Mouse (Mus musculus) MEL (cell line): ENCODE measurements around the gene Tspan11. TPM values are rescaled to one million over a fixed set of nuclear protein-coding genes. Genes with fewer than 3 reads are reported as not detected.

Source experiments
- DNase-seq: peaks from one replicate; pipeline ENCODE4 v3.0.0; 2011; ENCODE audit warnings: low read depth, low spot score
- H3K27ac ChIP-seq: 2 replicates; pipeline ENCODE4 v1.5.1; 2012; ENCODE audit warnings: low read depth, mild to moderate bottlenecking, control low read depth, low read length, moderate library complexity; ENCODE audit not compliant: control insufficient read depth
- H3K27me3 ChIP-seq, 2 experiments: fragments of 150-350 bp in 1 of 2; sonication (generic) in 1 of 2; 2 replicates each; pipeline ENCODE4 v1.6.1; 2012; ENCODE audit warnings: low read length in 2 of 2, mild to moderate bottlenecking in 2 of 2, improper control_type of control experiment in 1 of 2, moderate library complexity in 1 of 2; ENCODE audit not compliant: insufficient read depth in 2 of 2, control insufficient read depth in 1 of 2
- H3K36me3 ChIP-seq, 2 experiments: 2 replicates each; pipeline ENCODE4 v1.6.1; 2012 to 2014; ENCODE audit warnings: low read length in 2 of 2, improper control_type of control experiment in 1 of 2, inconsistent platforms in 1 of 2, mild to moderate bottlenecking in 1 of 2; ENCODE audit not compliant: insufficient read depth in 2 of 2, control insufficient read depth in 1 of 2
- H3K4me1 ChIP-seq, 2 experiments: fragments of 150-350 bp in 1 of 2; sonication (generic) in 1 of 2; 2 replicates each; pipeline ENCODE4 v1.6.1; 2012; ENCODE audit warnings: low read length in 2 of 2, improper control_type of control experiment in 1 of 2, mild to moderate bottlenecking in 1 of 2; ENCODE audit not compliant: insufficient read depth in 2 of 2, control insufficient read depth in 1 of 2
- H3K4me3 ChIP-seq, 2 experiments: fragments of 150-350 bp in 1 of 2; sonication (generic) in 1 of 2; 2 replicates each; pipeline ENCODE4 v1.5.1; 2012; ENCODE audit warnings: low read depth in 2 of 2, low read length in 2 of 2, mild to moderate bottlenecking in 2 of 2, moderate library complexity in 2 of 2, control low read depth in 1 of 2, improper control_type of control experiment in 1 of 2; ENCODE audit not compliant: control insufficient read depth in 1 of 2, insufficient read depth in 1 of 2
- H3K79me2 ChIP-seq: 2 replicates; pipeline ENCODE4 v1.6.1; 2012; ENCODE audit warnings: mild to moderate bottlenecking, low read length, moderate library complexity; ENCODE audit not compliant: control insufficient read depth, poor library complexity, insufficient read depth
- H3K9ac ChIP-seq: 2 replicates; pipeline ENCODE4 v1.6.1; 2012; ENCODE audit warnings: low read depth, mild to moderate bottlenecking, control low read depth, low read length, moderate library complexity; ENCODE audit not compliant: control insufficient read depth, poor library complexity, severe bottlenecking
- H3K9me3 ChIP-seq: fragments of 150-350 bp; sonication (generic); replicated peaks from 2 replicates; pipeline ENCODE4 v1.6.1; 2012; ENCODE audit warnings: mild to moderate bottlenecking, low read length, improper control_type of control experiment, moderate library complexity; ENCODE audit not compliant: insufficient read depth
- CHD1 ChIP-seq: IDR thresholded peaks from 2 replicates; pipeline ENCODE4 v1.6.1; 2012; ENCODE audit warnings: low read depth, mild to moderate bottlenecking, inconsistent platforms, low read length, improper control_type of control experiment
- CHD2 ChIP-seq: IDR thresholded peaks from 2 replicates; pipeline ENCODE4 v1.6.1; 2011; ENCODE audit warnings: low read length, improper control_type of control experiment
- EP300 ChIP-seq, 2 experiments: IDR thresholded peaks; 2 replicates each; pipeline ENCODE4 v1.6.1; 2011; ENCODE audit warnings: improper control_type of control experiment in 2 of 2, low read length in 2 of 2, low read depth in 1 of 2, mild to moderate bottlenecking in 1 of 2
- ETS1 ChIP-seq: IDR thresholded peaks from 2 replicates; pipeline ENCODE4 v1.6.1; 2012; ENCODE audit warnings: low read depth, mild to moderate bottlenecking, inconsistent platforms, low read length, improper control_type of control experiment, moderate library complexity
- KAT2A ChIP-seq: conservative IDR thresholded peaks from 2 replicates; pipeline ENCODE4 v1.6.1; 2012; ENCODE audit warnings: low read depth, low read length, improper control_type of control experiment, inconsistent platforms
- MAFK ChIP-seq: IDR thresholded peaks from 2 replicates; pipeline ENCODE4 v1.6.1; 2011; ENCODE audit warnings: low read depth, mild to moderate bottlenecking, low read length, improper control_type of control experiment, borderline replicate concordance
- MEF2A ChIP-seq: IDR thresholded peaks from 2 replicates; pipeline ENCODE4 v1.6.1; 2014; ENCODE audit warnings: low read depth, mild to moderate bottlenecking, inconsistent platforms, low read length, improper control_type of control experiment; ENCODE audit not compliant: poor library complexity, insufficient replicate concordance, severe bottlenecking; ENCODE audit errors: extremely low read depth
- MXI1 ChIP-seq: IDR thresholded peaks from 2 replicates; pipeline ENCODE4 v1.6.1; 2011; ENCODE audit warnings: mild to moderate bottlenecking, low read depth, low read length, improper control_type of control experiment
- NRF1 ChIP-seq: IDR thresholded peaks from 2 replicates; pipeline ENCODE4 v1.6.1; 2014; ENCODE audit warnings: low read depth, mild to moderate bottlenecking, inconsistent platforms, low read length, improper control_type of control experiment, moderate library complexity; ENCODE audit not compliant: poor library complexity, insufficient read depth, severe bottlenecking
- POLR2A ChIP-seq, 2 experiments: IDR thresholded peaks; 2 replicates each; pipeline ENCODE4 v1.6.1; 2011 to 2012; ENCODE audit warnings: low read length in 2 of 2, mild to moderate bottlenecking in 2 of 2, control low read depth in 1 of 2, improper control_type of control experiment in 1 of 2, low read depth in 1 of 2, moderate library complexity in 1 of 2; ENCODE audit not compliant: control insufficient read depth in 1 of 2, insufficient read depth in 1 of 2, poor library complexity in 1 of 2
- RAD21 ChIP-seq: IDR thresholded peaks from 2 replicates; pipeline ENCODE4 v1.6.1; 2011; ENCODE audit warnings: mild to moderate bottlenecking, low read depth, low read length, improper control_type of control experiment
- TAL1 ChIP-seq: IDR thresholded peaks from 2 replicates; pipeline ENCODE4 v1.6.1; 2012; ENCODE audit warnings: mild to moderate bottlenecking, inconsistent platforms, low read length, moderate library complexity, mixed read lengths
- TBP ChIP-seq: IDR thresholded peaks from 2 replicates; pipeline ENCODE4 v1.8.0; 2011; ENCODE audit warnings: low read depth, low read length, improper control_type of control experiment
- TCF12 ChIP-seq: IDR thresholded peaks from 2 replicates; pipeline ENCODE4 v1.6.1; 2014; ENCODE audit warnings: low read depth, mild to moderate bottlenecking, inconsistent platforms, low read length, improper control_type of control experiment, moderate library complexity
- USF1 ChIP-seq: IDR thresholded peaks from 2 replicates; pipeline ENCODE4 v1.6.1; 2014; ENCODE audit warnings: low read depth, mild to moderate bottlenecking, inconsistent platforms, low read length, improper control_type of control experiment, moderate library complexity
- USF2 ChIP-seq, 2 experiments: IDR thresholded peaks; 2 replicates each; pipeline ENCODE4 v1.6.1; 2011 to 2012; ENCODE audit warnings: improper control_type of control experiment in 2 of 2, low read length in 2 of 2, borderline replicate concordance in 1 of 2, inconsistent platforms in 1 of 2, low read depth in 1 of 2, mild to moderate bottlenecking in 1 of 2; ENCODE audit not compliant: insufficient read depth in 1 of 2
- ZKSCAN1 ChIP-seq: IDR thresholded peaks from 2 replicates; pipeline ENCODE4 v1.6.1; 2012; ENCODE audit warnings: low read depth, mild to moderate bottlenecking, inconsistent platforms, low read length, improper control_type of control experiment, moderate library complexity
- ZMIZ1 ChIP-seq: IDR thresholded peaks from 2 replicates; pipeline ENCODE4 v1.6.1; 2012; ENCODE audit warnings: low read depth, mild to moderate bottlenecking, inconsistent platforms, low read length, improper control_type of control experiment, moderate library complexity
- ZNF384 ChIP-seq: IDR thresholded peaks from 2 replicates; pipeline ENCODE4 v1.6.1; 2012; ENCODE audit warnings: low read depth, mild to moderate bottlenecking, inconsistent platforms, low read length, improper control_type of control experiment
- polyA plus RNA-seq, 2 experiments: library from polyadenylated mRNA; stranded (reverse) in 1 of 2; unstranded in 1 of 2; fragments of >175 nt in 1 of 2; fragments of >200 nt in 1 of 2; gene quantifications; 2 replicates each; pipeline versions ENCODE4 v1.2.1 to v1.2.4; 2012; ENCODE audit warnings: low replicate concordance in 2 of 2, low read depth in 1 of 2; ENCODE audit not compliant: insufficient read length in 2 of 2, insufficient read depth in 1 of 2, missing spikeins in 1 of 2
- total RNA-seq: library from RNA; depleted of rRNA; stranded (reverse); fragments of 300-350 nt; gene quantifications from 2 replicates; pipeline ENCODE4 v1.2.3, GENCODE M21; 2012

The Tspan11 gene
- total and polyA plus RNA-seq, 3 experiments, result not detected

- Histone ChIP-seq H3K4me1 (no peaks in the 10 kb centered on the region), H3K36me3 (no peaks in the 10 kb centered on the region), H3K9me3 (no peaks in the 10 kb centered on the region), H3K4me3 (no peak overlapping the region), H3K9ac (no peak overlapping the region), H3K79me2 (no peaks in the 10 kb centered on the region), H3K27ac (no peak overlapping the region), H3K27me3 (no peaks in the 10 kb centered on the region)
- no peak for DNase-seq
- no peak for TF ChIP-seq TAL1
- no peak for TF ChIP-seq KAT2A
- no peak for TF ChIP-seq TCF12
- TF ChIP-seq USF1, result no peak
- no peak for TF ChIP-seq CHD2
- no peak for TF ChIP-seq MEF2A
- no peak for TF ChIP-seq USF2 (IDR thresholded peaks at IDR 0.05; ENCODE audit: borderline replicate concordance in 1 of 2, insufficient read depth in 1 of 2, low read depth in 1 of 2, low read length in 2 of 2)
- TF ChIP-seq MAFK, result no peak
- TF ChIP-seq POLR2A (IDR thresholded peaks at IDR 0.05; ENCODE audit: control insufficient read depth in 1 of 2, insufficient read depth in 1 of 2, low read depth in 1 of 2, low read length in 2 of 2, poor library complexity in 1 of 2), result no peak
- no peak for TF ChIP-seq MXI1
- TF ChIP-seq TBP, result no peak
- TF ChIP-seq RAD21, result no peak
- no peak for TF ChIP-seq ETS1
- TF ChIP-seq ZMIZ1, result no peak
- TF ChIP-seq NRF1, result no peak
- TF ChIP-seq EP300 (IDR thresholded peaks at IDR 0.05; ENCODE audit: low read depth in 1 of 2, low read length in 2 of 2), result no peak
- no peak for TF ChIP-seq CHD1
- no peak for TF ChIP-seq ZNF384
These were observed 78.1 kb downstream of the Tspan11 start for GRCm38 (mm10) chr6:127965497-127965896.

- Histone ChIP-seq H3K36me3 (no peaks in the 10 kb centered on the region), H3K4me3 (no peak overlapping the region), H3K9ac (no peak overlapping the region), H3K4me1 (no peaks in the 10 kb centered on the region), H3K9me3 (no peaks in the 10 kb centered on the region), H3K27me3 (no peaks in the 10 kb centered on the region), H3K27ac (no peak overlapping the region), H3K79me2 (no peaks in the 10 kb centered on the region)
- DNase-seq, result no peak
- TF ChIP-seq EP300 (IDR thresholded peaks at IDR 0.05; ENCODE audit: low read depth in 1 of 2, low read length in 2 of 2) (no peak), ZKSCAN1 (no peak)
These were observed 82.3 kb downstream of the Tspan11 start for GRCm38 (mm10) chr6:127969709-127970108.
